Mouse (Mus musculus): Measurements from ENCODE around the gene Hspa12a. TPM values are rescaled to one million over a fixed set of nuclear protein-coding genes. Genes with fewer than 3 reads are reported as not detected.

Hspa12a gene
- 1 to 10 TPM; 4.0 to 5.3 TPM for total RNA-seq (2023)

GRCm38 (mm10) chr19:58942841-58943828, at the start of gene Hspa12a, which contains the start of gene Eno4:
Gene Hspa12a, minus strand, starts transcription at chr19:58943654.
Gene Eno4, plus strand, starts transcription at chr19:58943425.

GRCm38 (mm10) chr19:58794284-58794683, 149.2 kb downstream of the Hspa12a start, which contains the start of gene 1700019N19Rik:
Gene 1700019N19Rik, minus strand, starts transcription at chr19:58794461.

GRCm38 (mm10) chr19:58759423-58759822, 184.0 kb downstream of the Hspa12a start, which contains the start of gene Pnliprp2:
Gene Pnliprp2, plus strand, starts transcription at chr19:58759719.

Other genes starting within 250 kb of the Hspa12a start
- gene Pnliprp1, start 214.8 kb downstream of the Hspa12a start, total RNA-seq (2023), result not detected
- gene Pnliprp2, start 183.9 kb downstream of the Hspa12a start, total RNA-seq (2023), result not detected
- gene 1700019N19Rik, start 149.2 kb downstream of the Hspa12a start, total RNA-seq (2023), result not detected
- not detected for gene Eno4, start 229 bp downstream of the Hspa12a start, total RNA-seq (2023)
- gene Shtn1, start 132.4 kb upstream of the Hspa12a start, total RNA-seq (2023), result 1 to 10 TPM; 2.1 to 2.3 TPM
- gene Vax1, start 226.4 kb upstream of the Hspa12a start, total RNA-seq (2023), result not detected

All from neutrophil, adult 83 days (primary cell).